Mouse (Mus musculus) thymus, adult 18-20 months (tissue): Measurements from ENCODE around the gene Prmt3.
A peak's percentile ranks its signal among the peaks of the same experiment; 100 is the strongest.

Experiments
- DNase-seq, 2 experiments: peaks; one replicate each; pipeline ENCODE4 v3.0.0; 2022; ENCODE audit warnings: mixed read lengths in 2 of 2

Gene Prmt3

DNA sequence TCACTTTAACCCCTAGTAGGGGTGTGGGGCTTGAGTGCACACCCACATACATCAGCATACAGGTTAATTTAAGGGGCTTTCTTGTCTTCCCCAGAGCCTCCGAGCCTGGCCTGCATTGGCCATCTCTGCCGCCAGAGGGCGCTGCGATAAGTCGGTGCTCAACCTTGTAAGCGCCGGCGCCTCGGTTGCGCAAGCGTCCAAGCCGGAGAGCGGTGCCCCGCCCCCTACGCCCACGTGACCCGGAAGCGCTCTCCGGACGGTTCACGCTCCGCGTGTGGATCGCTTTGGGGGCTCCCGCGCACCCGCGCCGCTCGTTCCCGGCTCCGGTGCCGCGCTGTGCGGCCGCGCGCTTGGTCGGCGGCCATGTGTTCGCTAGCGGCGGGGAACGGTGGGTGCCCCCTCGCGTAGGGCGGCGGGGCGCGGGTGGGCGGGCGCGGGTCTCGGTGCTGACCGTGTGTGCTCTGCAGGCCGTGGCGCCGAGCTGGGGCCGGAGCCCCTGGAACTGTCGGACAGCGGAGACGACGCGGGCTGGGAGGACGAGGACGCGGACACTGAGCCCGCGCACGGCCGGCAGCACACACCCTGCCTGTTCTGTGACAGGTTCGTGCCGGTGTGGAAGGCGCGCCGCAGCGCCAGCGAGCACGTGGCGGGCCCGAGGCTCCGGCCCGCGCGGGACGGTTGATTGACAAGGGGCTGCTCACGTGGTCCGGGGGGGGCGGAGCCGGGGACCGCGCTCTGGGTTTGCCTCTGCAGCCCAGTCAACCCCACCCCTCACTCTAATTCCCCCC is at the start of gene Prmt3:
Gene Prmt3 (plus strand): TSS at position 233 of the 788 bp plus-strand sequence.
- DNase-seq: peak; percentile 94 to 96

DNA sequence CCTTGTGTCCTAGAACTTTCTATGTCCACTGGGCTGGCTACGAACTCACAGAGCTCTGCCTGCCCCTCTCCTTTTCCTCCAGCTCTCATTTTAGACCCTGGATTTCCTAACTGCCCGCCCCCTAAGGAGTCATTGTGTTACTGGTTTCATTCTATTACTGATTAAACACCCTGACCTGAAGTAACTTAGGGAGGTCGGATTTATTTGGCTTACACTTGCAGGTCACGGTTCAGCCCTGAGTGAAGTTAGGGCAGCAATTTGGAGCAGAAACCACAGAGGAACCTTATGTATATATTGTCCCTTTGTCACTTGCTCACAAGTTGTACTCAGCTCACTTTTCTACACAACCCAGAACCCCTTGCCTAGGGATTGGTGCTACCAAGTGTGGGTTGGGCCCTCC is 43.8 kb upstream of the Prmt3 start:
- DNase-seq: no peak

DNA sequence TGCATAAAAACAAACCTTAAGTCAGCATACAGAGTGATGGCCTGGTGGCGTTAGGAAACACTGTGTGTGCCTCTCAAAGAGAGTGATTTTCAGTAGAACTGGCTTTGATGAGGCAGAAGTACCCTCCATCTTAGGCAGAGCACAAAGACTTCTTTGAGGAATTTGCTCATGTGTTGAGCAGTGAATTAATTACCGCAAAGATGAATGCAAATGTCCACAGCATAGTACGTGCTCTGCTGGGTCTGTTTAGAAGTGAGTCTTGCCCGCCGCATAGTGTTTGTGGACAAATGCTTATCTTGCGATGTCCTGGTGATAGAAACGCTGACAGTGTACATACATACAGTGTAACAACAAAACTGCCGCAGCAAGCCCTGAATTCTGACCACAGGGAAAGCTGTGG is 38.7 kb upstream of the Prmt3 start:
- DNase-seq: no peak

DNA sequence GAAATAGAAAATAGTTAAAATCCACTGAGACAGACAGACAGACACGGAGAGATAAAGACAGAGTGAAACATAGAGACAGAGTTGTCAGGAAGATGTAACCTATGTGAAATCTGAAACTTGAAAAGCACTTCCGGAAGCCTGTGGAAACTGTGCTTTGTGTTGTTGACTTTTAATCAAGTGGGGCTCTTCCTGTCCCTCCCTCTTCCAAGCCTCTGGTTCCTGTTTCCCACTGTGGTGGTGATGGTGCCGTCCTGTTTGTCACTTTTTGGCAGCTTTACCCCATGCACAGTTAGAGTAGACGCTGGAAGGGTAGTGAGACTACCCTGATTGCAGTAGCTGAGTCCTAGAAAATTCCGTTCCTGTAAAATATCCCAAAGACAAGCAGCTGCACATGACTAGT is 36.7 kb upstream of the Prmt3 start:
- DNase-seq: no peak

DNA sequence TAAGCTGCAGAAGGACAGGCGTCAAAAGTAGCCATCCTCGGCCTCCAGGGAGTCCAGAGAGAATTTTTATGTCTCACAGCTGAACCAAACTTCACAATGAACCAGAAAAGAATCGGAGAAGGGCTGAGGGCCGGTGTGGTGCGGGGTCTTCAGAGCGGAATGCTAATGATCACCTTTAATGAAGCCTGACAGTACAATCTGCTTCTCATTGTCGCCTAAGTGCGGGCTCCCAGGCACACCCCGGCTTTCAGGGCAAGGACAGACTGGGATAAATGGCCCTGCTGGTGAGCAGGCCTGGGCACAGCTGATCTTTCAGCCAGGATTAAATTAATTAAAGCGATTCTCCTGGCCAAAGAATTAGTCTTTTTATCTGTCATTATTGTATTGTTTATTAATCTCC is 36.2 kb upstream of the Prmt3 start:
- DNase-seq: no peak

DNA sequence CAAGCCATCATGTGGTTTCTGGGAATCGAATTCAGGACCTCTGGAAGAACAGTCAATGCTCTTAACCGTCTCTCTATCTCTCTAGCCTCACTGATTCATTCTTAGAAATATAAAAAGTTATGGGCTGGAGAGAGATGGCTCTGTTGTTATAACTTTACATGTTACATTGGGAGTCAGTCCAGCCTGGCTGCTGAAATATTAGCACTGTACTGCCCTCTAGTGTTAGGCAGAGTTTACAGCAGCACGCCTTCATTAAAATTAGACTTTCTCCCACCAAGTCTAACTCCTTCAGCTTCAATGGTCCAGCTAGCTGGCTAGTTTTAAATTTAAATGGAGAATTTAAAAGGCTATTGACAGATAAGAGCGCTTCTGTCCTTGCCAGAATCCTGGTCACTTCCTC is 27.0 kb upstream of the Prmt3 start:
- no peak for DNase-seq

DNA sequence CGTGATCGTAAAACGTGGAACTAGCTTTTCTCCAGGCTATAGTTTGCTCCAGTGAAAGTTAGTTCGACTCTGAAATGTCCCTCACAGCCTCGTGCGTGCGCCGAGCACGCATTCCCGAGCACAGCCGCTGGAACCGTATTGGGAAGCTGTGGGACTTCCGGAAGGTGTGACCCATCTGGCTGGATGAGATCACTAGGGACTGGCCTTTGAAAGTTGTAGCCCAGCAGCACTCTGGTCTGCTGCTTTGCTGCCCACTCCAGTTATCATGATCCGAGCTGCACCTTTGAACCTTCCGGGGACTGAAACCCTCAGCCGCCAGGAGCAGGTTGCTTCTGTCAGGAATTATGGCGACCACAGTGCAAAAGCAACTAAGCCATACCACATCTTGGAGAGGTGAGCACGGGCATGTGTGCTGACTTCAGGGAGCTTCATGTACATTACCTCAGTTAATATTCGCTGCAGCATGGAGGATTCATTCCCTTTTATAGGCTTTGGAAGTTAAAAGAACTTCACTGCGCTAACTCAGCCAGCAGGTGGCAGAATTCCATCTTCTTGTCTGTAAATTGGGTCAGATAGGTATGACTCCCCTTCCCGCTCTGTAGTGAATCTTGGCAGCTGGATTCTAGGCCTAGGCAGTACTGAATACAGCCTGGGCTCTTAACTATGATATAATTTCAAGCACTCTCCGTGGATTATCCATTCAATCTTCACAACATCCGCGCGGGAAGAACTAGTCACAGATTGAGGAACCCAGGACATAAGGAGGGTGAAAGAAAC is 25.2 kb upstream of the Prmt3 start:
- DNase-seq: no peak

DNA sequence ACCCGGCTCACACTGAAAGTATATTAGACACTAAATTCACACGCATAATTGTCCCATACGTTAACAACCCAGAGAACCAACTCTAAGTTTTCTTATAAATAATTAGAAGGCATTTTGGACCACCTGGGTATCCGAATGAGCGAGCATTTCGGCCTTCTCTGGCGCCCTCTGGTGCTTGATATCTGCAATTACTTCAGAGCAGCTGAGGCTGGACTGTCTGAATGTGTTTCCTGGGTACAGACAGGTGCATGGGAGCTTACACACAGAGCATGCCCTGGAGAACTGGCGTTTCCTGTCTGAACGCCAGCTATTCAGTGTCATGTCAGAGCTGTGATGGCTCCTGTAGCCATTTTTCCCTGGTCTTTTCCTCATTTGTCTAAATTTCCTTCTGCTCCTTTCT is 23.4 kb upstream of the Prmt3 start:
- DNase-seq: peak; percentile 41 to 48

DNA sequence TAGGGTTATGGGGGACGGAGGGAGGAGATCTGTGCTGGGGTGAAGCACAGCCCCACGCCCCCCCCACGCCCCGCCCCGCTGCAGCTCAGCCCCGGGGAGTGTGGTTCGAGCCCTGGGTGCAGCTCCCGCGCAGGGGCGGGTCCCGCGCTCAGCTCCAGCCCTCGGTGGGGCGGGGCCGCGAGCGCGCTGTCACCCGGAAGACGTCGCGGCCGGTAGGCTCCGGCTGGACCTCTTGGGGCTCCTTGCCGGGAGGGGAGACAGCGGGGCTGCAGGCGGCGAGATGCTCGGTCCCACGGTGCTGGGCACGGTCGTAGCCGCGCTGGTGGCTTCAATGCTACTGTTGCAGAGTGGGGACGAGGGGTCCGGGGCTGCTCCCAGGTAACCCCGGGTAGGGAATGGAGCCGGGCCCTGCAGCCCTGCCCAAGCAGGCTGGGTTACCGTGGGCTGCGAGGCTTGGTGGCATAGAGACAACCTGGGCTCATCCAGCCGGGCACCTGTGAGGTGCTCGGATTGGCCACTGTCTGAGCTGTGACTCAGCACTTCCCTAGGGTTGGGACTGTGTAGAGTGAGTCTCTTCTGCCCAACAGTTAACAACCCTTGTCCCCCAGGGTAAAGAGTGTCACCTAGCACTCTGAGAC is 19.1 kb upstream of the Prmt3 start, which contains the start of gene Htatip2:
Gene Htatip2 (plus strand): TSS at position 182 of the 638 bp plus-strand sequence.
- DNase-seq: peak; percentile 63 to 64

DNA sequence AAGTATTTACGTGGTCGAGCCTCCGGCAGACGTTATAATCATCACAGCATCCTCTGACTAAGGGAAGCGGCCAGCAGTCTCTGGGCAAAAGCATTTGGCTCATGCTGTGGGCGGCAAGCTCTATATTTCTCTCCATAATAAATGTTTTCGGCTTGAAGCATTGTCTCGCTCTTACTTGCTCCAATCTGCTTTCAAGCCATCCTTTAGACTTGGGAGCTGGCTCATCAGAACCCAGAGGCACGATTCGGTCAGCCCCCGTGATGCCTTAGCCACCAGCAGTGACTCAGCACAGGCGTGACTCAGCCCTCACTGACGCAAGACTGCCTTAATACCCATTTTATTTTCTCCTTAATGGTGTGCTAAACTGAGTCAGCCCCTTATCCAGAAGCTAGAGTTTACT is 15.5 kb upstream of the Prmt3 start:
- DNase-seq: no peak

DNA sequence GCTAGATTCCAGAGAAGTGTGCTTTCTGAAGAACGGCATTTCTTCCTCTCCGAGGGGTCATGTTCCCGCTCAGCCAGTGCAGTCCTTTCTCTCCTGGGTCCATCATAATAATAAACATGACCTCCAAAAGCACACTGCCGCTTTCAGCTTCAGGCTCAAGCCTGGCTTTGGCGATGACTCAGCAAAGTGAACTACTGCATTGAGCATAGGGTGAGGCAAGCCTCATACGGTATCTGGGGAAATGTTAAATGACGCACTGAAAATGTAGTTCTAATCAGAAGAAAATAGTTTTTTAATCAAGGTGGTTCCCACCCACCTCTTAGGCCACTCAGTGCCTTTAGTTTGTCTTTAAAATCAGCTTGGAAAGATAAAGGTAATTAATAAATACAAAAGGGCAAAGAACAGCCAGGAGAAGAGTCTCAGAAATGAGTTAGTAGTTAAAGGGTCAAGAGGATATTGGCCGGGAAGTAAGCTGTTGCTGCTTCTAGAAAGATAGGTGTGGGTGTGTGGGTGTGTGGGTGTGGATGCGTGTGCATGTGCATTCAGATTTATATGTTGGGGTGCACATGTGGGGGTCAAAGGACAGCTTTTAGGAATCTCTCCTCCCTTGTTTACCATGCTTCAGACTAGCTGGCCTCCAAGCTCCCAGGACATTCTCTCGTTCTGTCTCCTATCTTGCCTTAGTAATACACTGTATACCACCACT is 14.0 kb upstream of the Prmt3 start:
- no peak for DNase-seq

DNA sequence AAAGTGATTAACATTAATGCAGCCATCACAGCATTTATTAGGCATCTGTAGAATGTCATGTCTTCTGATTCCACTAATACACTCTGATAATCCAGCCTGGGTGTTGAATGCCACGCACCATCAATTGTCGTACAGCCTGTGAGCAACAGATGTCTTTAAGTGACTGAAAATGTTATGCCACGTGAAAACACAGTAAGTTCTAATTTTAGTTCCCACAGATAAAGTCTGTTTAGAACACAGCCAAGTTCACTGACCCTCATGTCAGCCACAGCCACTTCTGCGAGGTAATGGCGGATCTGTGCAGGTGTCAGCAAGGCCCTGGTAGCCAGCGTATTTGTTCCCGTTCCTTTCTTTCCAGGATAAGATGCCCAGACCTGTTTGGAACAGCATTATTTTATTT is 12.0 kb upstream of the Prmt3 start:
- DNase-seq: no peak

DNA sequence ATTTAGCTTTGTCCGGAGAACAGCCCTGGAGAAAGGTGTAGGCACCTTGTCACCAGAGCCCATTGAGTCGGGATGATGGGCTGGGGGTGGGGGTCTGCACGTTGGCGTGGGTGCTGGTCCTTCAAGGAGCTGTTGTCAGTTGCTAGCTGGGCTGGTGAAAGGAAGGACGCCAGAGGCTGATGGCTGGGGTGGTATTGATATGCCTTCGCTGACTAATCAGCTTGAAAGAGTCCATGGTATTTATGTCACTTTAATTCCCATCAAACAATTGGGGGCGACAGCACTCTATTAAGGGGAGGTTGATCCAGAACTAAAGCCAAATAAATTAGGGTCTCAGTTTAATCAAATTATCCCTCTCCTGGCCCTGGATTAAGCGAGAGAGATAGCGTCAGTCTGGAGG is 9.6 kb upstream of the Prmt3 start:
- no peak for DNase-seq

DNA sequence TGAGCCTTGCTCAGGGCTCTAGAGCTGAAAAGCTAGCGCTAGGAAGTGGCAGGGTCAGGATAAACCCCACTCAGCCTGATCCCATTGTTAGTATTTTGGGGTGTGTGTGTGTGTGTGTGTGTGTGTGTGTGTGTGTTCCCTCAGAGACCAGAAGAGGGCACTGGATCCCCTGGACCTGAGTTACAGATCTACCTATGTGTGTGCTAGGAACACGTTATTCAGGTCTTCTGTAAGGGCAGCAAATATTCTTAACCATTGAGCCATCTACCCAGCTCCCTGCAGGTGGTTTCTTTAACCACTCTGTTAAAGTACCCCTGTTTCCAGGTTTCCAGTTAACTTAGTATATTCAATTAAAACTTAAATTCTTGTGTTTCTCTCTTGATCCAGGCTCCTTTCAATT is 3.8 kb upstream of the Prmt3 start:
- no peak for DNase-seq

DNA sequence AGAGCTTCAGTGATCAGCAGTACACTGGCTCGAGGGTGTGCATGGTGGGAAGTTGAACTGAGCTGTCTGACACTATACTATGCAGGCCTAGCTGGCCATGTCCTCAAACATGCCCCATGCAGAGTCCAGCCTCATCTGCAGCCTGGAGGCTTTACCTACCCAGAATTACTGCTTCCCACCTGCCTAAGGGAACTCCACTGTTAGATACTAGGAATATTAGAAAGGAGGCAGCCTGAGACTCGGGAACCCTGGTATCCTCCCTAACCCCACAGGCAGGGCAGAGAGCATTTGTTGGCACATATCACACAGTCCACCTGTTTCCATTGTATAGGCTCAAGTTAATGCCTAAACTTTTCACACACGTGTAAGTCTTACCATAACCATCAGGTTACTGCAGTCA is 561 bp upstream of the Prmt3 start:
- DNase-seq: no peak

DNA sequence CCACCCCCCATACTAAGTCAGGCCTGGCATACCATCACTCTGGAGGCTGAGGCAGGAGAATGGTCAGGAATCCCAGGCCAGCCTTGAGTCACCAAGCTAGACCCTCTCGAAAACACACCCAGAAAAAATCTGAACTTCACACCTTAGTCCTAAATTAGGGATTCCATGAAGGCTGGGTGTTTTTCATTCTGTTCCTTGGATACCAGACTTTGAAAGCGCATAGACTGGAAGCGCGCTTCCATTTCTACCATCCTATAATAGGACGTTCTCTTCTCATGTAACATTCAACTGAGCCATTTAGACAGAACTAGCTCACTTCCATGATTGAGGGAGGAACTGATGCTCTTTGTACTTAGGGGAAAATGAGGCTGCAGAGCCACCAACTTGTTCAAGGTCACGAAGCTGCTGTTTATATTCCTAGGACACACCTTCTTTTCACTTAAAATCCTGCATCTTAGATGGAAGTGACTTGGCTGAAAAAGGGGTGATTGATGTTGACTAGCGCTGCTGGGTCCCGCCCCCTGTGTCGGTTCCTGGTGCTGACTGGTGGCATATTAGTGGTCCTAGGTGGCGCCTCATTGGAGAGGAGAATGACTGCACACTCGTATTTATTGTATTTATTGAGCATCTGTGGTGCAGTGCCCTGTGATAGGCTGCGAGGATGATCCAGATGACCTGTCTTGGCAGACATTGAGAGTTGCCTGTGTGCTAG is 914 bp downstream of the Prmt3 start:
- peak in 1 of 2 experiments; percentile 22 for DNase-seq

DNA sequence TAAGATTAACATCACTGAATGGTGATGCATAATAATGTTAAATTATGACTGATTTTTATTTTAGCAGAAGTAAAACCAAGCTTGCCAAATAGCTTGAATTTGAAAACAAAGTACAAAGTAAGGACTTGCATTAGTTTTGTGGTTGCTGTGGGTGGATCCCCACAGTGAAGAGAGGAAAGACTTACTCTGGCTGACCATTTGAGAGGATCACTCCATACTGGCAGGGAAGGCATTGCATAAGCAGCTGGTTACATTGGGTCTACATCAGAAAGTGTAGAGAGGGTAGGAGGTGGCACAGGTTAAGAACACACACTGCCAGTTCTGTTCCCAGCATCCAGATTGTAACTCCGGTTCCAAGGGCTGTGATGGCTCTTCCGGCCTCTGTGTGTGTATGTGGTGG is 4.9 kb downstream of the Prmt3 start:
- no peak for DNase-seq

DNA sequence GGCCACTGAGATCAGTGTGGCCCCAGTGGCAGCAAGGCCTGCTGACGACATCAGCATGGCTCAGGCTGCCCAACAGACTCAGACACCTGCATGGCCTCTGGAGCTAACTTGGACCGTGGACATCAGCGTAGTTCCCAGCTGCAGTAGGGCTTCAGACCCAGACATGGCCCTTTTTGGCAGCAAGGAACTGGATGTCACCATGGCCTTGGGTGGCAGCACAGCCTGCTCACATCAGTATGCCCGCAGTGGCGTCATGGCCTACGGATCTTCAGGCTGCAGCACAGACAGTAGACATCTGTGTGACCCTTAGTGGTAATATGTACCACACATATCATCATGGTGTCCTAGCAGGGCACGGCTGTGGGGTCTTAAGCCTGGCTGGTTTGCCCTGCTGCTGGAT is 7.0 kb downstream of the Prmt3 start:
- DNase-seq: no peak

DNA sequence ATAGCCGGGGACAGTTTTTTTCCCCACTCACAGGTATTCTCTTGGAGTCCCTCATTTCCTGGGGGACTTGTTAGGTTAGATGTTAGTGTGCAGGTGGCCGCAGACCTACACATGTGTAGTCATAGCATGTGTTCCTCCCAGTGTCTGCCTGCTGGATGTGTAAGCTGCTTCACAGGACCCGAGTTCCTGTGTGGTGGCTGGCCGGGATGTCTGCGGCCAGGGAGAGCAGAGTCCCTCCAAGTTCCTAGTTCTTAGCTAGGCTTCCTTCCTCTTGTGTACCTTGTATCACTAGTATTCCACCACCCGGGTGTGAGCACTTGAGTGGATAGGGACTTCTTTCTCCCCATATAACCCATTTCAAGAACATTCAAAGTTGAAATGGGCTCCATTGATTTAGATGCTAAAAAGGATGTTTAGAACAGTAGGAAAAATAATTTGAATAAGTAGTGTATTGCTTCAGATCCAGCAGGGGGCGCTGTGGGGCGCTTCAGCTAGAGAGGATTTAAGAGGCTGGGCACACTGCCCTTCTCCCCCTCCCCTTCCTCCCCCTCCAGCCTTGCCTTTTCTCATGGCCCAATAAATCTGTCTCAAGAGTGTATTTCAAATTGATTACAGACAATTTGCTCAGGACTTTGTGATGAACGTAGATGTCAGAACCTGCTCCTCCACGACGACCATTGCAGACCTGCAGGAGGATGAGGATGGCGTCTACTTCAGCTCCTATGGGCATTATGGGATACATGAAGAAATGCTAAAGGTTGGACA is 8.7 kb downstream of the Prmt3 start:
- DNase-seq: no peak

DNA sequence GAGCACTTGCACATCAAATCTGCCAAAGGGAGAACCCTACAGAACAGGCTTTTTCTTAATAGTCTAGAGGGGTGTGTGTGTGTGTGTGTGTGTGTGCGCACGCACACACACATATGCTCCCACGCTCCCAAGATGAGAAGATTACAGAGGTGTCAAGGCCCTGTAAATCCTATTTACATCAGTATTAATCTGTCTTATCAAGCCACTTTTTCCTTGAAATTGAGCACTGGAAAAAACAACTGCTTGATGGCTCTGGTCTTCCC is 9.2 kb downstream of the Prmt3 start:
- DNase-seq: no peak

DNA sequence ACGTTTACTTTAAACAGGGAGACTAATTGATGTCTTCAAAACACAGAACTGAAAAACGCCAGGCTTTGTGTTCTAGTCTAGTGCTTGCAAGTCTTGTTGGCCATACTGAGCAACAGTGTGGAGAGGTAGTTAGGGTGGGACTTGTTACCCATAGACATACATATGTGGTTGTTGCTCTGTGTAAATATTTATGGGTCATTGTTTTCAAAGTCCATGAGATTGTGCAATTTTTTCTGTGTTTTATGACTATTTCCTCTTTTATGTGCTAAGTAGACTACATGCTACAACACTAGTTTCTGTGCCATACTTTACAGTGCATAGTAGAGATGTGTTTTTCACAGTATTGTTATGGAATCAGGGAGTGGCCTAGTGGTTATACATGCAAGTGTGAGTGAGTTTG is 16.2 kb downstream of the Prmt3 start:
- DNase-seq: no peak

DNA sequence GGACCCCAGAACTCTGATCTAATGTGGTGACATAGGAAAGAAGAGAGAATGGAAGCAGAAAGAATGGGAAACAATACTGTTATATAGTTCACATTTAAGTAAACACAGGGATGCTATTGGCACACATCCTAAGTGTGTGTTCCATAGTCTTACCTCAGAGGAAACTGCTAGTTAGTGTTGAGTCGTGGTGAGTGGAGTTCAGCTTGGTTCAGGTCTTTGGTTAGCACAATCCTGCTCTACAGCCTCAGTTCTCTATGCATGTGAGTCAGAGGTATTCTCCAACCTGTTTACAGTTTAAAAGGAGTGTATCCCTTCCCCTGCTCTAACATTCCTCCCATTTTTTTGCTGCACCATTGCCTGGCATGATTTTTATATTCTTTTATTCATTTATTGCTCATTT is 19.0 kb downstream of the Prmt3 start:
- no peak for DNase-seq
